Mouse (Mus musculus) MEL (cell line): ENCODE measurements around the gene Cela1. TPM values are rescaled to one million over a fixed set of nuclear protein-coding genes. Genes with fewer than 3 reads are reported as not detected.
A peak's percentile ranks its signal among the peaks of the same experiment; 100 is the strongest.

Source experiments
- DNase-seq: peaks from one replicate; pipeline ENCODE4 v3.0.0; 2011; ENCODE audit warnings: low read depth, low spot score
- H3K27ac ChIP-seq: 2 replicates; pipeline ENCODE4 v1.5.1; 2012; ENCODE audit warnings: low read depth, mild to moderate bottlenecking, control low read depth, low read length, moderate library complexity; ENCODE audit not compliant: control insufficient read depth
- H3K27me3 ChIP-seq, 2 experiments: fragments of 150-350 bp in 1 of 2; sonication (generic) in 1 of 2; 2 replicates each; pipeline ENCODE4 v1.6.1; 2012; ENCODE audit warnings: low read length in 2 of 2, mild to moderate bottlenecking in 2 of 2, improper control_type of control experiment in 1 of 2, moderate library complexity in 1 of 2; ENCODE audit not compliant: insufficient read depth in 2 of 2, control insufficient read depth in 1 of 2
- H3K36me3 ChIP-seq, 2 experiments: 2 replicates each; pipeline ENCODE4 v1.6.1; 2012 to 2014; ENCODE audit warnings: low read length in 2 of 2, improper control_type of control experiment in 1 of 2, inconsistent platforms in 1 of 2, mild to moderate bottlenecking in 1 of 2; ENCODE audit not compliant: insufficient read depth in 2 of 2, control insufficient read depth in 1 of 2
- H3K4me1 ChIP-seq, 2 experiments: fragments of 150-350 bp in 1 of 2; sonication (generic) in 1 of 2; 2 replicates each; pipeline ENCODE4 v1.6.1; 2012; ENCODE audit warnings: low read length in 2 of 2, improper control_type of control experiment in 1 of 2, mild to moderate bottlenecking in 1 of 2; ENCODE audit not compliant: insufficient read depth in 2 of 2, control insufficient read depth in 1 of 2
- H3K4me3 ChIP-seq, 2 experiments: fragments of 150-350 bp in 1 of 2; sonication (generic) in 1 of 2; 2 replicates each; pipeline ENCODE4 v1.5.1; 2012; ENCODE audit warnings: low read depth in 2 of 2, low read length in 2 of 2, mild to moderate bottlenecking in 2 of 2, moderate library complexity in 2 of 2, control low read depth in 1 of 2, improper control_type of control experiment in 1 of 2; ENCODE audit not compliant: control insufficient read depth in 1 of 2, insufficient read depth in 1 of 2
- H3K79me2 ChIP-seq: 2 replicates; pipeline ENCODE4 v1.6.1; 2012; ENCODE audit warnings: mild to moderate bottlenecking, low read length, moderate library complexity; ENCODE audit not compliant: control insufficient read depth, poor library complexity, insufficient read depth
- H3K9ac ChIP-seq: 2 replicates; pipeline ENCODE4 v1.6.1; 2012; ENCODE audit warnings: low read depth, mild to moderate bottlenecking, control low read depth, low read length, moderate library complexity; ENCODE audit not compliant: control insufficient read depth, poor library complexity, severe bottlenecking
- H3K9me3 ChIP-seq: fragments of 150-350 bp; sonication (generic); replicated peaks from 2 replicates; pipeline ENCODE4 v1.6.1; 2012; ENCODE audit warnings: mild to moderate bottlenecking, low read length, improper control_type of control experiment, moderate library complexity; ENCODE audit not compliant: insufficient read depth
- BHLHE40 ChIP-seq: IDR thresholded peaks from 2 replicates; pipeline ENCODE4 v1.6.1; 2012; ENCODE audit warnings: low read depth, mild to moderate bottlenecking, inconsistent platforms, low read length, improper control_type of control experiment, borderline replicate concordance
- CHD1 ChIP-seq: IDR thresholded peaks from 2 replicates; pipeline ENCODE4 v1.6.1; 2012; ENCODE audit warnings: low read depth, mild to moderate bottlenecking, inconsistent platforms, low read length, improper control_type of control experiment
- CTCF ChIP-seq, 3 experiments: IDR thresholded peaks in 2 of 3; conservative IDR thresholded peaks in 1 of 3; 2 replicates each; pipeline ENCODE4 v1.5.1; 2011 to 2012; ENCODE audit warnings: low read length in 3 of 3, low read depth in 2 of 3, mild to moderate bottlenecking in 2 of 3, improper control_type of control experiment in 1 of 3, inconsistent platforms in 1 of 3, mixed read lengths in 1 of 3, moderate library complexity in 1 of 3; ENCODE audit not compliant: control insufficient read depth in 1 of 3, insufficient read depth in 1 of 3, poor library complexity in 1 of 3, severe bottlenecking in 1 of 3
- E2F4 ChIP-seq: IDR thresholded peaks from 2 replicates; pipeline ENCODE4 v1.6.1; 2011; ENCODE audit warnings: low read depth, low read length, improper control_type of control experiment, borderline replicate concordance
- GATA1 ChIP-seq: IDR thresholded peaks from 2 replicates; pipeline ENCODE4 v1.6.1; 2011; ENCODE audit warnings: low read depth, low read length, improper control_type of control experiment
- MAZ ChIP-seq: IDR thresholded peaks from 2 replicates; pipeline ENCODE4 v1.6.1; 2012; ENCODE audit warnings: low read depth, mild to moderate bottlenecking, inconsistent platforms, low read length, improper control_type of control experiment
- MEF2A ChIP-seq: IDR thresholded peaks from 2 replicates; pipeline ENCODE4 v1.6.1; 2014; ENCODE audit warnings: low read depth, mild to moderate bottlenecking, inconsistent platforms, low read length, improper control_type of control experiment; ENCODE audit not compliant: poor library complexity, insufficient replicate concordance, severe bottlenecking; ENCODE audit errors: extremely low read depth
- MXI1 ChIP-seq: IDR thresholded peaks from 2 replicates; pipeline ENCODE4 v1.6.1; 2011; ENCODE audit warnings: mild to moderate bottlenecking, low read depth, low read length, improper control_type of control experiment
- MYC ChIP-seq: IDR thresholded peaks from 2 replicates; pipeline ENCODE4 v1.6.1; 2011; ENCODE audit warnings: low read depth, mild to moderate bottlenecking, low read length, improper control_type of control experiment, moderate library complexity
- NELFE ChIP-seq: IDR thresholded peaks from 2 replicates; pipeline ENCODE4 v1.6.1; 2011; ENCODE audit warnings: low read depth, low read length, improper control_type of control experiment
- POLR2A ChIP-seq, 2 experiments: IDR thresholded peaks; 2 replicates each; pipeline ENCODE4 v1.6.1; 2011 to 2012; ENCODE audit warnings: low read length in 2 of 2, mild to moderate bottlenecking in 2 of 2, control low read depth in 1 of 2, improper control_type of control experiment in 1 of 2, low read depth in 1 of 2, moderate library complexity in 1 of 2; ENCODE audit not compliant: control insufficient read depth in 1 of 2, insufficient read depth in 1 of 2, poor library complexity in 1 of 2
- POLR2AphosphoS2 ChIP-seq: IDR thresholded peaks from 2 replicates; pipeline ENCODE4 v1.6.1; 2011; ENCODE audit warnings: low read length, improper control_type of control experiment
- SIN3A ChIP-seq: IDR thresholded peaks from 2 replicates; pipeline ENCODE4 v1.6.1; 2012; ENCODE audit warnings: low read length, improper control_type of control experiment, inconsistent platforms
- SMC3 ChIP-seq: IDR thresholded peaks from 2 replicates; pipeline ENCODE4 v1.6.1; 2011; ENCODE audit warnings: low read depth, low read length, improper control_type of control experiment
- UBTF ChIP-seq: IDR thresholded peaks from 2 replicates; pipeline ENCODE4 v1.6.1; 2012; ENCODE audit warnings: low read depth, mild to moderate bottlenecking, inconsistent platforms, low read length, improper control_type of control experiment, moderate library complexity, borderline replicate concordance; ENCODE audit not compliant: insufficient read depth
- USF1 ChIP-seq: IDR thresholded peaks from 2 replicates; pipeline ENCODE4 v1.6.1; 2014; ENCODE audit warnings: low read depth, mild to moderate bottlenecking, inconsistent platforms, low read length, improper control_type of control experiment, moderate library complexity
- ZC3H11A ChIP-seq: IDR thresholded peaks from 2 replicates; pipeline ENCODE4 v1.6.1; 2012; ENCODE audit warnings: low read depth, mild to moderate bottlenecking, inconsistent platforms, low read length, improper control_type of control experiment
- ZKSCAN1 ChIP-seq: IDR thresholded peaks from 2 replicates; pipeline ENCODE4 v1.6.1; 2012; ENCODE audit warnings: low read depth, mild to moderate bottlenecking, inconsistent platforms, low read length, improper control_type of control experiment, moderate library complexity
- ZNF384 ChIP-seq: IDR thresholded peaks from 2 replicates; pipeline ENCODE4 v1.6.1; 2012; ENCODE audit warnings: low read depth, mild to moderate bottlenecking, inconsistent platforms, low read length, improper control_type of control experiment
- polyA plus RNA-seq, 2 experiments: library from polyadenylated mRNA; stranded (reverse) in 1 of 2; unstranded in 1 of 2; fragments of >175 nt in 1 of 2; fragments of >200 nt in 1 of 2; gene quantifications; 2 replicates each; pipeline versions ENCODE4 v1.2.1 to v1.2.4; 2012; ENCODE audit warnings: low replicate concordance in 2 of 2, low read depth in 1 of 2; ENCODE audit not compliant: insufficient read length in 2 of 2, insufficient read depth in 1 of 2, missing spikeins in 1 of 2
- total RNA-seq: library from RNA; depleted of rRNA; stranded (reverse); fragments of 300-350 nt; gene quantifications from 2 replicates; pipeline ENCODE4 v1.2.3, GENCODE M21; 2012

Gene Cela1
- total and polyA plus RNA-seq, 3 experiments, result 51.4 to 60.3 TPM; not detected in 1

GRCm38 (mm10) chr15:100635239-100635638 is 52.5 kb downstream of the Cela1 start (continued):
- peak; percentile 77 for TF ChIP-seq BHLHE40
- TF ChIP-seq UBTF, result no peak
- TF ChIP-seq E2F4, result no peak
- no peak for TF ChIP-seq SMC3
- no peak for TF ChIP-seq POLR2AphosphoS2
- no peak for TF ChIP-seq ZC3H11A
- TF ChIP-seq ZNF384, result no peak
- no peak for TF ChIP-seq ZKSCAN1
- no peak for TF ChIP-seq SIN3A
- no peak for TF ChIP-seq CHD1
- TF ChIP-seq POLR2A (IDR thresholded peaks at IDR 0.05; ENCODE audit: control insufficient read depth in 1 of 2, insufficient read depth in 1 of 2, low read depth in 1 of 2, low read length in 2 of 2, poor library complexity in 1 of 2), result no peak
- TF ChIP-seq CTCF (IDR thresholded peaks at IDR 0.05 in 2 of 3, conservative IDR thresholded peaks at IDR 0.05 in 1 of 3; ENCODE audit: control insufficient read depth in 1 of 3, insufficient read depth in 1 of 3, low read depth in 2 of 3, low read length in 3 of 3, poor library complexity in 1 of 3, severe bottlenecking in 1 of 3), result no peak
- peak; percentile 89 for TF ChIP-seq USF1
- TF ChIP-seq MAZ, result no peak

- Histone ChIP-seq H3K27me3 (0 out of 4 replicates have a peak, but pooled peaks cover 0 to 2% of the 10 kb centered on the region in 2 experiments), H3K4me1 (peaks cover 4 to 35% of the 10 kb centered on the region in 2 experiments), H3K9ac (no peak overlapping the region), H3K9me3 (no peaks in the 10 kb centered on the region), H3K4me3 (no peak overlapping the region)
- DNase-seq, result no peak
- no peak for TF ChIP-seq MEF2A
- TF ChIP-seq NELFE, result no peak
- no peak for TF ChIP-seq POLR2AphosphoS2
- no peak for TF ChIP-seq MYC
- TF ChIP-seq SMC3, result no peak
- no peak for TF ChIP-seq SIN3A
- no peak for TF ChIP-seq MXI1
- TF ChIP-seq GATA1, result no peak
- TF ChIP-seq, all 39 proteins: peak for 0
- Histone ChIP-seq H3K79me2 (no peaks in the 10 kb centered on the region; the same call in 1 of the 2 replicates), H3K27ac (no peak overlapping the region), H3K36me3 (peaks cover 0 to 13% of the 10 kb centered on the region in 2 experiments; a peak in 2 of 4 replicates)
Observed at GRCm38 (mm10) chr15:100633341-100633740, 54.4 kb downstream of the Cela1 start.

- no peak for TF ChIP-seq CTCF (IDR thresholded peaks at IDR 0.05 in 2 of 3, conservative IDR thresholded peaks at IDR 0.05 in 1 of 3; ENCODE audit: control insufficient read depth in 1 of 3, insufficient read depth in 1 of 3, low read depth in 2 of 3, low read length in 3 of 3, poor library complexity in 1 of 3, severe bottlenecking in 1 of 3)
- no peaks in the 10 kb centered on the region; the same call in 1 of the 2 replicates for H3K79me2 ChIP-seq
- H3K27me3 ChIP-seq, result 0 out of 4 replicates have a peak, but pooled peaks cover 0 to 2% of the 10 kb centered on the region in 2 experiments
- H3K27ac ChIP-seq, result no peak overlapping the region
- H3K9me3 ChIP-seq, result no peaks in the 10 kb centered on the region
- no peak overlapping the region for H3K9ac ChIP-seq
- no peak overlapping the region for H3K4me3 ChIP-seq
- H3K36me3 ChIP-seq, result peaks cover 0 to 16% of the 10 kb centered on the region in 2 experiments; a peak in 2 of 4 replicates
- no peak for DNase-seq
- peaks cover 4 to 31% of the 10 kb centered on the region in 2 experiments for H3K4me1 ChIP-seq
Observed at GRCm38 (mm10) chr15:100632323-100632722, 55.4 kb downstream of the Cela1 start.
